Comparison of ENCODE assay signal across 27 mouse cellular contexts in genomic region chr4:137360996-137361395, GRCm38 (mm10). TPM values are rescaled to one million over a fixed set of nuclear protein-coding genes. Genes with fewer than 3 reads are reported as not detected.
A peak's percentile ranks its signal among the peaks of the same experiment; 100 is the strongest.
DNase-seq lines count a peak whose midpoint lies in the region; ATAC-seq and TF ChIP-seq lines count a peak whose summit lies in the region.
"Had no signal": no experiment of that assay in that cellular context is flagged by ENCODE, and none has a peak within 500 bp of the region (broad histone marks: within the 10 kb centered on the region; RNA-seq: fewer than 3 reads in every experiment).

No protein-coding gene starts in this region.

- no peaks in the 10 kb centered on the region for H3K27me3 ChIP-seq in lung, postnatal 0 days (replicated peaks; ENCODE audit: insufficient read depth, low read length)
- H3K27me3 ChIP-seq: embryonic facial prominence, embryonic 13.5 days; embryonic facial prominence, embryonic 15.5 days had no signal

- peak; percentile 64 for DNase-seq in lung, postnatal 0 days (ENCODE audit: low spot score)
- no peak for DNase-seq in lung, postnatal 10 days
- DNase-seq in lung, postnatal 36 days = peak; percentile 36
- DNase-seq in lung, postnatal 14 days = no peak
- DNase-seq in R1 (ENCODE audit: low read depth, low spot score) (peak; percentile 38), ZHBTc4 (ENCODE audit: low read depth, low spot score) (peak; percentile 51)
- DNase-seq in ovary, postnatal 14 days (ENCODE audit: low spot score) = no peak
- DNase-seq: adrenal gland, adult 2 months; adrenal gland, postnatal 10 days; adrenal gland, postnatal 25 days; cerebellum, adult 11 months; cerebellum, adult 18-20 months; cerebellum, adult 8-10 months; cerebellum, adult 9-11 months; cerebellum, postnatal 14 days; cerebellum, postnatal 36 days; embryo, embryonic 11 days had no signal

- WGBS in lung, postnatal 0 days = 52% methylated on average over 3 of the region's 3 CpGs

- H3K4me3 ChIP-seq in lung, postnatal 0 days (ENCODE audit: low read depth, low read length) = no peak overlapping the region
- H3K4me3 ChIP-seq: embryonic facial prominence, embryonic 13.5 days; embryonic facial prominence, embryonic 15.5 days; erythroblast, embryonic 14.5 days; forebrain, embryonic 10.5 days; forebrain, embryonic 12.5 days had no signal

- H3K27ac ChIP-seq in lung, postnatal 0 days (ENCODE audit: low read length) = no peak overlapping the region
- H3K27ac ChIP-seq: embryonic facial prominence, embryonic 13.5 days; embryonic facial prominence, embryonic 15.5 days; forebrain, embryonic 10.5 days; forebrain, embryonic 12.5 days had no signal

- peak; percentile 24; the same call in 1 of the 2 replicates for TF ChIP-seq EP300 in lung, postnatal 0 days (IDR thresholded peaks at IDR 0.05)

- peaks cover 3% of the 10 kb centered on the region; the same call in 1 of the 2 replicates for H3K4me1 ChIP-seq in lung, postnatal 0 days (ENCODE audit: insufficient read depth, low read depth, low read length)

- no peak overlapping the region for H3K4me2 ChIP-seq in lung, postnatal 0 days (replicated peaks; ENCODE audit: low read depth, low read length)
- H3K4me2 ChIP-seq: embryonic facial prominence, embryonic 13.5 days; embryonic facial prominence, embryonic 15.5 days; forebrain, embryonic 12.5 days had no signal

- H3K36me3 ChIP-seq in lung, postnatal 0 days (ENCODE audit: insufficient read depth, low read length) = no peaks in the 10 kb centered on the region
- H3K36me3 ChIP-seq: embryonic facial prominence, embryonic 13.5 days; embryonic facial prominence, embryonic 15.5 days; forebrain, embryonic 10.5 days; forebrain, embryonic 12.5 days had no signal

- peak; percentile 13; the same call in 1 of the 2 replicates for ATAC-seq in lung, postnatal 0 days
- ATAC-seq: forebrain, embryonic 14.5 days; forebrain, embryonic 16.5 days had no signal

- H3K9me3 ChIP-seq in lung, postnatal 0 days (ENCODE audit: low read length) = no peaks in the 10 kb centered on the region
- H3K9me3 ChIP-seq: embryonic facial prominence, embryonic 13.5 days; embryonic facial prominence, embryonic 15.5 days; forebrain, embryonic 10.5 days; forebrain, embryonic 12.5 days had no signal

- H3K9ac ChIP-seq in lung, postnatal 0 days (replicated peaks; ENCODE audit: low read depth) = no peak overlapping the region
- H3K9ac ChIP-seq: embryonic facial prominence, embryonic 13.5 days; embryonic facial prominence, embryonic 15.5 days; forebrain, embryonic 12.5 days had no signal

- no peak for TF ChIP-seq CTCF in lung, postnatal 0 days (IDR thresholded peaks at IDR 0.05)

RNA-seq across cellular contexts. Expression of gene Cdc42, which starts 3.5 kb away (rescaled TPM):
- 545 and 582 TPM in 2 replicates for polyA plus RNA-seq in lung, postnatal 0 days (2015; fragmentation: Nextera tagmentation; extraction: Ambion mirVana)

RNA-seq across cellular contexts. Expression of gene Cela3a, which starts 48.6 kb away (rescaled TPM):
- not detected in 2 replicates for polyA plus RNA-seq in lung, postnatal 0 days (2015; fragmentation: Nextera tagmentation; extraction: Ambion mirVana)
- polyA plus RNA-seq: adrenal gland, adult 2 months; brain, embryonic 14.5 days; C2C12; embryonic facial prominence, embryonic 11.5 days; embryonic facial prominence, embryonic 13.5 days; embryonic facial prominence, embryonic 15.5 days; erythroblast, embryonic 14.5 days; forebrain, embryonic 10.5 days; forebrain, embryonic 12.5 days; forebrain, embryonic 14.5 days; forebrain, embryonic 16.5 days had no signal

Comparison
In these comparisons a context has a peak if more than half of its experiments do, and no peak if none do; other contexts are left out.
1. DNase-seq: peak in lung, postnatal 0 days (single experiment), lung, postnatal 36 days (single experiment), R1 (single experiment) and ZHBTc4 (single experiment); none in lung, postnatal 10 days (single experiment), lung, postnatal 14 days (single experiment) and ovary, postnatal 14 days (single experiment).